Mouse (Mus musculus): ENCODE results near the gene Sync. TPM values are rescaled to one million over a fixed set of nuclear protein-coding genes. Genes with fewer than 3 reads are reported as not detected.
A peak's percentile ranks its signal among the peaks of the same experiment; 100 is the strongest.

Sync gene
- polyA plus RNA-seq, 1 experiment from 2014 or later = 1.3 TPM

- no peak for ATAC-seq
- 76% methylated on average over 1 of the region's 1 CpGs for WGBS
- no peak overlapping the region for H3K27ac ChIP-seq (ENCODE audit: low read depth, low read length)
- H3K9ac ChIP-seq (ENCODE audit: low read depth, low read length) = no peak overlapping the region
- H3K27me3 ChIP-seq (replicated peaks; ENCODE audit: control insufficient read depth, insufficient read depth, low read length) = no peaks in the 10 kb centered on the region
- no peak for TF ChIP-seq CTCF (IDR thresholded peaks at IDR 0.05; ENCODE audit: low read depth)
- H3K4me3 ChIP-seq (ENCODE audit: low read depth, low read length) = no peak overlapping the region
- no peak overlapping the region for H3K4me2 ChIP-seq (replicated peaks; ENCODE audit: low read depth)
- no peaks in the 10 kb centered on the region for H3K9me3 ChIP-seq (ENCODE audit: control insufficient read depth)
- H3K36me3 ChIP-seq (ENCODE audit: control insufficient read depth, insufficient read depth) = peaks cover 61% of the 10 kb centered on the region
- H3K4me1 ChIP-seq (replicated peaks; ENCODE audit: control insufficient read depth, insufficient read depth, low read length) = no peaks in the 10 kb centered on the region
Measured at GRCm38 (mm10) chr4:129324756-129325155, 37.3 kb downstream of the Sync start.

- no peaks in the 10 kb centered on the region for H3K4me1 ChIP-seq (replicated peaks; ENCODE audit: control insufficient read depth, insufficient read depth, low read length)
- 23% methylated on average over 1 of the region's 1 CpGs for WGBS
Measured at GRCm38 (mm10) chr4:129326191-129326590, 38.8 kb downstream of the Sync start.

GRCm38 (mm10) chr4:129332846-129333245 is 45.4 kb downstream of the Sync start:
- H3K27ac ChIP-seq (ENCODE audit: low read depth, low read length) = no peak overlapping the region
- H3K36me3 ChIP-seq (ENCODE audit: control insufficient read depth, insufficient read depth) = peaks cover 25% of the 10 kb centered on the region
- H3K4me1 ChIP-seq (replicated peaks; ENCODE audit: control insufficient read depth, insufficient read depth, low read length) = 0 out of 2 replicates have a peak, but pooled peaks cover 7% of the 10 kb centered on the region
- H3K9ac ChIP-seq (ENCODE audit: low read depth, low read length) = no peak overlapping the region
- no peak for ATAC-seq
- no peaks in the 10 kb centered on the region for H3K27me3 ChIP-seq (replicated peaks; ENCODE audit: control insufficient read depth, insufficient read depth, low read length)
- H3K9me3 ChIP-seq (ENCODE audit: control insufficient read depth) = no peaks in the 10 kb centered on the region
- no peak overlapping the region for H3K4me3 ChIP-seq (ENCODE audit: low read depth, low read length)
- TF ChIP-seq CTCF (IDR thresholded peaks at IDR 0.05; ENCODE audit: low read depth) = no peak
- 31% methylated on average over 1 of the region's 1 CpGs for WGBS
- peak overlapping the region; percentile 78 for H3K4me2 ChIP-seq (replicated peaks; ENCODE audit: low read depth)

More at GRCm38 (mm10) chr4:129326191-129326590, 38.8 kb downstream of the Sync start:
- Histone ChIP-seq H3K4me2 (replicated peaks; ENCODE audit: low read depth) (no peak overlapping the region), H3K9me3 (ENCODE audit: control insufficient read depth) (no peaks in the 10 kb centered on the region), H3K27ac (ENCODE audit: low read depth, low read length) (no peak overlapping the region), H3K4me3 (ENCODE audit: low read depth, low read length) (no peak overlapping the region), H3K27me3 (replicated peaks; ENCODE audit: control insufficient read depth, insufficient read depth, low read length) (no peaks in the 10 kb centered on the region), H3K36me3 (ENCODE audit: control insufficient read depth, insufficient read depth) (peaks cover 57% of the 10 kb centered on the region), H3K9ac (ENCODE audit: low read depth, low read length) (no peak overlapping the region)
- no peak for TF ChIP-seq CTCF (IDR thresholded peaks at IDR 0.05; ENCODE audit: low read depth)
- no peak for ATAC-seq

- H3K4me3 ChIP-seq (ENCODE audit: low read depth, low read length) = peak overlapping the region; percentile 77
- no peaks in the 10 kb centered on the region for H3K9me3 ChIP-seq (ENCODE audit: control insufficient read depth)
- H3K9ac ChIP-seq (ENCODE audit: low read depth, low read length) = peak overlapping the region; percentile 90
- no peak for TF ChIP-seq CTCF (IDR thresholded peaks at IDR 0.05; ENCODE audit: low read depth)
- H3K36me3 ChIP-seq (ENCODE audit: control insufficient read depth, insufficient read depth) = peaks cover 10% of the 10 kb centered on the region; the same call in 1 of the 2 replicates
- H3K27ac ChIP-seq (ENCODE audit: low read depth, low read length) = peak overlapping the region; percentile 97
- peak overlapping the region; percentile 78 for H3K4me2 ChIP-seq (replicated peaks; ENCODE audit: low read depth)
- peak; percentile 64 for ATAC-seq
- 0 out of 2 replicates have a peak, but pooled peaks cover 7% of the 10 kb centered on the region for H3K4me1 ChIP-seq (replicated peaks; ENCODE audit: control insufficient read depth, insufficient read depth, low read length)
- no peaks in the 10 kb centered on the region for H3K27me3 ChIP-seq (replicated peaks; ENCODE audit: control insufficient read depth, insufficient read depth, low read length)
- under 1% methylated on average over 62 of the region's 62 CpGs for WGBS
Measured at GRCm38 (mm10) chr4:129334677-129335215, 47.3 kb downstream of the Sync start.

GRCm38 (mm10) chr4:129335216-129336074 is 48.0 kb downstream of the Sync start, which contains the start of the genes Rbbp4 and Zbtb8os:
Gene Rbbp4, minus strand, starts transcription at chr4:129335370.
Gene Zbtb8os, plus strand, starts transcription at chr4:129335695.
- WGBS = under 1% methylated on average over 73 of the region's 73 CpGs
- Histone ChIP-seq H3K36me3 (ENCODE audit: control insufficient read depth, insufficient read depth) (peaks cover 9% of the 10 kb centered on the region; the same call in 1 of the 2 replicates), H3K4me1 (replicated peaks; ENCODE audit: control insufficient read depth, insufficient read depth, low read length) (0 out of 2 replicates have a peak, but pooled peaks cover 7% of the 10 kb centered on the region), H3K4me2 (replicated peaks; ENCODE audit: low read depth) (peak within 1 kb of the TSS; percentile 78), H3K27ac (ENCODE audit: low read depth, low read length) (peak within 1 kb of the TSS; percentile 97), H3K9me3 (ENCODE audit: control insufficient read depth) (no peaks in the 10 kb centered on the region), H3K27me3 (replicated peaks; ENCODE audit: control insufficient read depth, insufficient read depth, low read length) (no peaks in the 10 kb centered on the region), H3K9ac (ENCODE audit: low read depth, low read length) (peak within 1 kb of the TSS; percentile 90), H3K4me3 (ENCODE audit: low read depth, low read length) (peak within 1 kb of the TSS; percentile 77)
- peak; percentile 94 for ATAC-seq
- peak; percentile 39 for TF ChIP-seq CTCF (IDR thresholded peaks at IDR 0.05; ENCODE audit: low read depth)

GRCm38 (mm10) chr4:129336291-129336690 is 48.9 kb downstream of the Sync start:
- WGBS = 38% methylated on average over 14 of the region's 14 CpGs
- peaks cover under 1% of the 10 kb centered on the region; the same call in 1 of the 2 replicates for H3K36me3 ChIP-seq (ENCODE audit: control insufficient read depth, insufficient read depth)
- no peaks in the 10 kb centered on the region for H3K9me3 ChIP-seq (ENCODE audit: control insufficient read depth)
- ATAC-seq = no peak
- peak overlapping the region; percentile 49; the same call in 1 of the 2 replicates for H3K9ac ChIP-seq (ENCODE audit: low read depth, low read length)
- no peak for TF ChIP-seq CTCF (IDR thresholded peaks at IDR 0.05; ENCODE audit: low read depth)
- peak overlapping the region; percentile 78 for H3K4me2 ChIP-seq (replicated peaks; ENCODE audit: low read depth)
- H3K4me3 ChIP-seq (ENCODE audit: low read depth, low read length) = peak overlapping the region; percentile 77
- peak overlapping the region; percentile 94; the same call in 1 of the 2 replicates for H3K27ac ChIP-seq (ENCODE audit: low read depth, low read length)
- H3K27me3 ChIP-seq (replicated peaks; ENCODE audit: control insufficient read depth, insufficient read depth, low read length) = no peaks in the 10 kb centered on the region
- 0 out of 2 replicates have a peak, but pooled peaks cover 7% of the 10 kb centered on the region for H3K4me1 ChIP-seq (replicated peaks; ENCODE audit: control insufficient read depth, insufficient read depth, low read length)
